Mouse (Mus musculus): ENCODE results near the gene Inhbe.

- TF ChIP-seq CTCF (IDR thresholded peaks at IDR 0.05; ENCODE audit: low read depth, low read length) = no peak
- no peak for TF ChIP-seq POLR2A (IDR thresholded peaks at IDR 0.05; ENCODE audit: insufficient read depth, low read length)
Measured at GRCm38 (mm10) chr10:127322669-127323068, 31.5 kb downstream of the Inhbe start.
